Mouse (Mus musculus) midbrain, embryonic 15.5 days (tissue): ENCODE measurements around the gene Filip1l. TPM values are rescaled to one million over a fixed set of nuclear protein-coding genes. Genes with fewer than 3 reads are reported as not detected.

ENCODE experiments used
- ATAC-seq: fragments of 200-750 bp; cut with Nextera tagmentation; replicated peaks from 2 replicates; pipeline ENCODE4 v1.8.0; 2017; ENCODE audit warnings: moderate TSS enrichment
- H3K27ac ChIP-seq: fragments of 300-500 bp; sonication (generic); 2 replicates; pipeline ENCODE4 v1.5.1; 2015; ENCODE audit warnings: mild to moderate bottlenecking, inconsistent platforms
- H3K27me3 ChIP-seq: fragments of 300-500 bp; sonication (generic); replicated peaks from 2 replicates; pipeline ENCODE4 v1.6.1; 2015; ENCODE audit warnings: inconsistent platforms
- H3K36me3 ChIP-seq: fragments of 300-500 bp; sonication (generic); replicated peaks from 2 replicates; pipeline ENCODE4 v1.6.1; 2015; ENCODE audit warnings: inconsistent platforms
- H3K4me1 ChIP-seq: fragments of 300-500 bp; sonication (generic); 2 replicates; pipeline ENCODE4 v1.6.1; 2015; ENCODE audit warnings: inconsistent platforms
- H3K4me2 ChIP-seq: fragments of 300-500 bp; sonication (generic); 2 replicates; pipeline ENCODE4 v1.6.1; 2015; ENCODE audit warnings: inconsistent platforms, mild to moderate bottlenecking, moderate library complexity
- H3K4me3 ChIP-seq: fragments of 300-500 bp; sonication (generic); 2 replicates; pipeline ENCODE4 v1.5.1; 2015; ENCODE audit warnings: mild to moderate bottlenecking, inconsistent platforms
- H3K9ac ChIP-seq: fragments of 300-500 bp; sonication (generic); 2 replicates; pipeline ENCODE4 v1.6.1; 2015; ENCODE audit warnings: mild to moderate bottlenecking, inconsistent platforms
- H3K9me3 ChIP-seq: fragments of 300-500 bp; sonication (generic); 2 replicates; pipeline ENCODE4 v1.6.1; 2016; ENCODE audit warnings: inconsistent platforms
- WGBS: fragments of 180-500 bp; shearing (Covaris S2); methylation state at CpG from one replicate; pipeline ENCODE4 v1.1.7; 2015; ENCODE audit warnings: mixed read lengths; 5-methylcytosine and 5-hydroxymethylcytosine counted together
- polyA plus RNA-seq: library from polyadenylated mRNA; unstranded; fragments of >200 nt; fragmentation: Nextera tagmentation; extraction: Ambion mirVana; gene quantifications from 2 replicates; pipeline ENCODE4 v1.2.1, GENCODE M21; 2015

Filip1l gene
- polyA plus RNA-seq, 1 experiment from 2014 or later, result 2.5 TPM

- Histone ChIP-seq H3K4me2 (no peak overlapping the region), H3K4me1 (no peaks in the 10 kb centered on the region), H3K4me3 (no peak overlapping the region), H3K27ac (no peak overlapping the region), H3K36me3 (no peaks in the 10 kb centered on the region), H3K9ac (no peak overlapping the region), H3K27me3 (no peaks in the 10 kb centered on the region), H3K9me3 (no peaks in the 10 kb centered on the region)
- WGBS, result 68% methylated on average over 2 of the region's 2 CpGs
- no peak for ATAC-seq
Observed at GRCm38 (mm10) chr16:57456003-57456402, 103.1 kb downstream of the Filip1l start.

- Histone ChIP-seq H3K27ac (no peak overlapping the region), H3K27me3 (no peaks in the 10 kb centered on the region), H3K9me3 (no peaks in the 10 kb centered on the region), H3K9ac (no peak overlapping the region), H3K4me1 (no peaks in the 10 kb centered on the region), H3K4me3 (no peak overlapping the region), H3K36me3 (no peaks in the 10 kb centered on the region), H3K4me2 (no peak overlapping the region)
- no peak for ATAC-seq
- WGBS, result 86% methylated on average over 9 of the region's 9 CpGs
Observed at GRCm38 (mm10) chr16:57465386-57465913, 112.6 kb downstream of the Filip1l start.

GRCm38 (mm10) chr16:57469301-57469700, 116.4 kb downstream of the Filip1l start:
- Histone ChIP-seq H3K4me3 (no peak overlapping the region), H3K4me1 (no peaks in the 10 kb centered on the region), H3K9ac (no peak overlapping the region), H3K36me3 (no peaks in the 10 kb centered on the region), H3K9me3 (no peaks in the 10 kb centered on the region), H3K4me2 (no peak overlapping the region), H3K27me3 (no peaks in the 10 kb centered on the region), H3K27ac (no peak overlapping the region)
- ATAC-seq, result no peak
- 68% methylated on average over 4 of the region's 4 CpGs for WGBS

- H3K9me3 ChIP-seq, result no peaks in the 10 kb centered on the region
- no peak overlapping the region for H3K4me2 ChIP-seq
- no peak overlapping the region for H3K27ac ChIP-seq
- no peaks in the 10 kb centered on the region for H3K4me1 ChIP-seq
- H3K36me3 ChIP-seq, result no peaks in the 10 kb centered on the region
- no peak for ATAC-seq
- no peak overlapping the region for H3K9ac ChIP-seq
- H3K4me3 ChIP-seq, result no peak overlapping the region
- H3K27me3 ChIP-seq, result no peaks in the 10 kb centered on the region
- WGBS, result 63% methylated on average over 2 of the region's 2 CpGs
Observed at GRCm38 (mm10) chr16:57469869-57470268, 117.0 kb downstream of the Filip1l start.

GRCm38 (mm10) chr16:57470286-57470830, 117.5 kb downstream of the Filip1l start:
- Histone ChIP-seq H3K9ac (no peak overlapping the region), H3K4me2 (no peak overlapping the region), H3K9me3 (no peaks in the 10 kb centered on the region), H3K27ac (no peak overlapping the region), H3K36me3 (no peaks in the 10 kb centered on the region), H3K4me3 (no peak overlapping the region), H3K27me3 (no peaks in the 10 kb centered on the region), H3K4me1 (no peaks in the 10 kb centered on the region)
- 95% methylated on average over 12 of the region's 12 CpGs for WGBS
- ATAC-seq, result no peak

- no peak overlapping the region for H3K27ac ChIP-seq
Observed at GRCm38 (mm10) chr16:57471071-57471470, 118.2 kb downstream of the Filip1l start.

GRCm38 (mm10) chr16:57473415-57474085, 120.7 kb downstream of the Filip1l start:
- Histone ChIP-seq H3K36me3 (no peaks in the 10 kb centered on the region), H3K4me3 (no peak overlapping the region), H3K9me3 (no peaks in the 10 kb centered on the region), H3K9ac (no peak overlapping the region), H3K4me2 (no peak overlapping the region), H3K4me1 (no peaks in the 10 kb centered on the region), H3K27ac (no peak overlapping the region), H3K27me3 (no peaks in the 10 kb centered on the region)
- no peak for ATAC-seq
- WGBS, result 48% methylated on average over 10 of the region's 10 CpGs

More at GRCm38 (mm10) chr16:57471071-57471470, 118.2 kb downstream of the Filip1l start:
- H3K9me3 ChIP-seq, result no peaks in the 10 kb centered on the region
- no peaks in the 10 kb centered on the region for H3K36me3 ChIP-seq
- no peak overlapping the region for H3K4me3 ChIP-seq
- no peak overlapping the region for H3K9ac ChIP-seq
- no peaks in the 10 kb centered on the region for H3K27me3 ChIP-seq
- H3K4me2 ChIP-seq, result no peak overlapping the region
- no peak for ATAC-seq
- no peaks in the 10 kb centered on the region for H3K4me1 ChIP-seq

- H3K4me3 ChIP-seq, result no peak overlapping the region
- no peaks in the 10 kb centered on the region for H3K27me3 ChIP-seq
- no peak overlapping the region for H3K4me2 ChIP-seq
- H3K27ac ChIP-seq, result no peak overlapping the region
- no peaks in the 10 kb centered on the region for H3K9me3 ChIP-seq
- no peak overlapping the region for H3K9ac ChIP-seq
- H3K36me3 ChIP-seq, result no peaks in the 10 kb centered on the region
- WGBS, result 91% methylated on average over 2 of the region's 2 CpGs
- ATAC-seq, result no peak
- H3K4me1 ChIP-seq, result no peaks in the 10 kb centered on the region
Observed at GRCm38 (mm10) chr16:57478451-57478850, 125.6 kb downstream of the Filip1l start.

- no peak for ATAC-seq
Observed at GRCm38 (mm10) chr16:57479776-57480175, 126.9 kb downstream of the Filip1l start.

GRCm38 (mm10) chr16:57482264-57482663, 129.4 kb downstream of the Filip1l start:
- H3K36me3 ChIP-seq, result no peaks in the 10 kb centered on the region
- no peaks in the 10 kb centered on the region for H3K4me1 ChIP-seq
- ATAC-seq, result no peak
- no peak overlapping the region for H3K4me2 ChIP-seq
- 66% methylated on average over 6 of the region's 6 CpGs for WGBS
- no peaks in the 10 kb centered on the region for H3K9me3 ChIP-seq
- H3K27me3 ChIP-seq, result no peaks in the 10 kb centered on the region
- no peak overlapping the region for H3K4me3 ChIP-seq
- H3K27ac ChIP-seq, result no peak overlapping the region
- no peak overlapping the region for H3K9ac ChIP-seq

More at GRCm38 (mm10) chr16:57479776-57480175, 126.9 kb downstream of the Filip1l start:
- H3K9ac ChIP-seq, result no peak overlapping the region
- H3K27me3 ChIP-seq, result no peaks in the 10 kb centered on the region
- H3K27ac ChIP-seq, result no peak overlapping the region
- H3K36me3 ChIP-seq, result no peaks in the 10 kb centered on the region
- WGBS, result 65% methylated on average over 5 of the region's 5 CpGs
- no peaks in the 10 kb centered on the region for H3K9me3 ChIP-seq
- no peak overlapping the region for H3K4me3 ChIP-seq
- no peak overlapping the region for H3K4me2 ChIP-seq
- H3K4me1 ChIP-seq, result no peaks in the 10 kb centered on the region

- WGBS, result 85% methylated on average over 4 of the region's 4 CpGs
Observed at GRCm38 (mm10) chr16:57482911-57483310, 130.0 kb downstream of the Filip1l start.

GRCm38 (mm10) chr16:57483503-57483902, 130.6 kb downstream of the Filip1l start:
- H3K9me3 ChIP-seq, result no peaks in the 10 kb centered on the region
- no peaks in the 10 kb centered on the region for H3K4me1 ChIP-seq
- no peak overlapping the region for H3K9ac ChIP-seq
- no peak overlapping the region for H3K4me3 ChIP-seq
- ATAC-seq, result no peak
- no peak overlapping the region for H3K27ac ChIP-seq
- H3K27me3 ChIP-seq, result no peaks in the 10 kb centered on the region
- no peak overlapping the region for H3K4me2 ChIP-seq
- WGBS, result 95% methylated on average over 2 of the region's 2 CpGs
- no peaks in the 10 kb centered on the region for H3K36me3 ChIP-seq

More at GRCm38 (mm10) chr16:57482911-57483310, 130.0 kb downstream of the Filip1l start:
- H3K27ac ChIP-seq, result no peak overlapping the region
- H3K27me3 ChIP-seq, result no peaks in the 10 kb centered on the region
- no peak overlapping the region for H3K4me2 ChIP-seq
- no peak overlapping the region for H3K4me3 ChIP-seq
- no peaks in the 10 kb centered on the region for H3K9me3 ChIP-seq
- H3K9ac ChIP-seq, result no peak overlapping the region
- ATAC-seq, result no peak
- H3K4me1 ChIP-seq, result no peaks in the 10 kb centered on the region
- H3K36me3 ChIP-seq, result no peaks in the 10 kb centered on the region
